Mouse (Mus musculus): ENCODE results near the gene Polr3b. TPM values are rescaled to one million over a fixed set of nuclear protein-coding genes. Genes with fewer than 3 reads are reported as not detected.
A peak's percentile ranks its signal among the peaks of the same experiment; 100 is the strongest.

Polr3b gene
- total RNA-seq, 4 experiments from 2014 or later: 14.2 to 16.4 (median 14.6) TPM

GRCm38 (mm10) chr10:84610783-84611182 lies 11.3 kb upstream of the Polr3b start:
- no peak for DNase-seq (ENCODE audit: low spot score in 2 of 2)

DNA sequence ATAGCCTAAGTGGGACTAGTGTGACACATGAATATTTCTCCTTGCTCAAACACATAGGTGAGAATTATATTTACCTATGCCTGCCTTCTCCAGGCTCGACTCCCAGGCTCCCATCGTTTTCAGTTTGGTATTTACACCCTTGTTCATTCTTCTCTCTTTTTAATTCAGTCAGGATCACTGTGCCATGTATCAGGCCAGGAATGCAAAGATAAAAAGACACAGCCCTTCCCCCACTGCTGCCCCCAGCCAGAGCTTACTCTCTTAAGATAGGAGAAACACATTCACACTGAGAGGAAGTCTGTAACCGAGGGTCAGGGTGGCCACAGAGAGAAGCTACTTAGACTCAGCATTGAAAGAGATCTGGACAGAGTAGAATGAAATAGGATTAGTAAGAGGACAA lies 10.4 kb upstream of the Polr3b start:
- DNase-seq (ENCODE audit: low spot score in 2 of 2): no peak

GRCm38 (mm10) chr10:84612281-84612680 lies 9.8 kb upstream of the Polr3b start:
- no peak for DNase-seq (ENCODE audit: low spot score in 2 of 2)

GRCm38 (mm10) chr10:84613366-84613765 lies 8.7 kb upstream of the Polr3b start:
- DNase-seq (ENCODE audit: low spot score in 2 of 2): no peak

DNA sequence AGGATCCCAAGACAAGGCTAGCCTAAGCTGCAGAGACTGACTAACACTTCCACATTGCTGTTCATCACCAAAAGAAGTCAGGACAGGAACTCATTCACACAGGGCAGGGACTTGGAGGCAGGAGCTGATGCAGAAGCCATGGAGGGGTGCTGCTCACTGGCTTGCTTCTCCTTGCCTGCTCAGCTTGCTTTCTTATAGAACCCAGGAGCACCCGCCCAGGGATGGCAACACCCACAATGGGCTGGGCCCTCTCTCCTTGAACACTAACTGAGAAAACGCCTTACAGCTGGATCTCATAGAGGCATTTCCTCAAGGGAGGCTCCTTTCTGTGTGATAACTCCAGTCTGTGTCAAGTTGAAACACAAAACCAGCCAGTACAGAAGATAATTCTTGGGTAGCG lies 7.0 kb upstream of the Polr3b start:
- no peak for DNase-seq (ENCODE audit: low spot score in 2 of 2)

DNA sequence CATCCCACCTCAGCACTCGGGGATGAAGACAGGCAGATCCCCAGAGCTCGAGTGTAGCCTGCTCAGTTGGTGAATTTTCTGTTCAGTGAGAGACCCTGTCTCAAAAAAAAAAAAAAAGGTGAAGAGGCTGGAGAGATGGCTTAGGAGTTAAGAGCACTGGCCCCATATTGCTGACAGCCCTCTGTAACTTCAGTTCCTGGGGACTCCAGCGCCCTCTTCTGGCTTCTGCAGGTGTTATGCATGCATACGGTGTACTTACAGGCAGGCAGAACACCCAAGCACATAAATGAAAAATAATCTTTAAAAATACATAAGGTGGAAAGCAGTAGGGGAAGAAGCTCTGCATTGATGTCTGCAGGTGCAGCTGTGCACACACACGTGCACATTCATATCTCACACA lies 9.1 kb downstream of the Polr3b start:
- no peak for DNase-seq (ENCODE audit: low spot score in 2 of 2)

GRCm38 (mm10) chr10:84632005-84632404 lies 9.9 kb downstream of the Polr3b start:
- DNase-seq (ENCODE audit: low spot score in 2 of 2): no peak

DNA sequence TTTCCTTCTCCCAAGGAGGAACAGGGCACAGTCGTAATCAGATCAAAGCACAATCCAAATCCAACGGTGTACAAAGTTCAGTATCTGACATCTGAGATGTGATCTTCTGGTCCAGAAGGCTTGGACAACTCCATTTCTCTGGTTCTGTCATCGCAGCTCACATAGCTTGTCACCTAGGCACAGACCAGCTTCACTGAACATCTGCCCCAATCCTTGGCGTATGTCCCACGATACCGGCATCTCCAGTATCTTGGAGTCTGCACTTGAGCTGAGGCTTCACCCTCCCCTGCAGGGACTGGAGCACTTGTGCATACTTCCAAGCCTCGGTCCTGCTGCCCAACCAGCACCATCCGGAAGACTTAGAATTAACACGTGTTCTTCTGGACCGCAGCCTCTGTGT lies 14.6 kb downstream of the Polr3b start:
- DNase-seq (ENCODE audit: low spot score in 2 of 2): no peak

DNA sequence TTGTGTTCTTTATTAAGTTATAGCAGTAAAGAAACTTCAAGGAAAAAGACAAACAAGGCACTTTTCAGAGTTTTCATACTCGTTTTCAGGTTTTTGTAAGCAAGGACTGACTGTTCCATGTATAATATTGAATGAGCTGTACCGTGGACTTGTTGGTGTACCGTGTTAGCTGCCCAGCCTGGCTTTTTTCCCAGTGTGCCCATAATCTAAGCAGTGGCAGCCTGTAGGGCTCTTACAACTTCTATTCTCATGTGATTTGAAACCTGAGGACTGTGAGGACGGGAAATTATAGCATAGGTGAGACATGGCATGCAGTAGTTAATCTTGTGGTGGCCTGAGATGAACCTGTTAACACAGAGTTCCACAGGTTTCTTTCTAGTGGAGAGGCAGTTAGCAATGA lies 16.3 kb downstream of the Polr3b start:
- no peak for DNase-seq (ENCODE audit: low spot score in 2 of 2)

DNA sequence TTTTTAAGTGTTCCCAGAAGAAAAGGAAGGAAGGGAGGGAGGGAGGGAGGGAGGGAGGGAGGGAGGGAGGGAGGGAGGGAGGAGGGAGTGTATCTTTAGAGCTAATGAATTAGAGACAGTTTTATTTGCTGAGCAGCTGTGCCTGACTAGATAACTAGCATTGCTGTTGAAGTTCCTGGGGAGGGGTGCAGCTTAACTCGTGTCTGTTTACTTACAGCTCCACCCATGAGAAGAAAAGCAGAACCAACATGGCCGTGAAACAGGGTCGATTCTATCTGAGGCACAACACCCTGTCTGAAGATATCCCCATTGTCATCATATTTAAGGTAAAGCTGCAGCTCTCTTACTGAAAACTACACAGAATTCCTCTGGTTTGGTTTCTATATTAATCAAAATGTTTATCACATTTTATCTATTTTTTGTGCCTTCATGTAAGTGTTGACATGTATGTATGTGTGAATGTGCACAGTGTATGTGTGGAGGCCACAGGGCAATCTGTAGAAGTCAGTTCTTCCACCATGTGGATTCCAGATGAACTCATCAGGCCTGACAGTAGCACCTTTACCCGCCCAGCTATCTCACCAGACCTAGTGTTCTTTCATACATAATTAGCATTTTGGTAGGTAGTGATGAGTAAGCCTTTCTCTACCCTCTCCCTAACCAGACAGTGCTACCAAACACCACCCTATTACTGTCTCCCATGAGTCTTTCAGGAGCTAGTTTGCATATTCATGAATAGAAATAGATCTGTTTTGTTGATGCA lies 17.6 kb downstream of the Polr3b start:
- no peak for DNase-seq (ENCODE audit: low spot score in 2 of 2)

- DNase-seq (ENCODE audit: low spot score in 2 of 2): no peak
Observed at GRCm38 (mm10) chr10:84640861-84641260, 18.8 kb downstream of the Polr3b start.

DNA sequence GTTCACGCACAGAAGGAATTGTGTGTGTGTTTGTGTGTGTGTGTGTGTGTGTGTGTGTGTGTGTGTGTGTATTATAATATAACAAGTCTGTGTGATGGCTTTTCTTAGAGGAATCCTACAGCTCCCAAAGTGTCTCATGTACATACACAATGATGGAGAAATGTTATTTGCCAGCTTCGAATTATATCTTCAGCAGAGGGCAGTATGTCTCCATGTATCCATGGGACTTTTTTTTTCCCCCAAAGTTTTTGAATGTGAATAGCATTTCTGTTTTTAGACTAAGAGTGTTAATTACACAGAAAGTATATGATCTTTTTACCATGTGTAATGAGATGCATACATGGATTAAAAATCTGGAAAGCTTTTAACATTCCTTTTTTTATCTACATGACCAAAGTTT lies 19.5 kb downstream of the Polr3b start:
- no peak for DNase-seq (ENCODE audit: low spot score in 2 of 2)

DNA sequence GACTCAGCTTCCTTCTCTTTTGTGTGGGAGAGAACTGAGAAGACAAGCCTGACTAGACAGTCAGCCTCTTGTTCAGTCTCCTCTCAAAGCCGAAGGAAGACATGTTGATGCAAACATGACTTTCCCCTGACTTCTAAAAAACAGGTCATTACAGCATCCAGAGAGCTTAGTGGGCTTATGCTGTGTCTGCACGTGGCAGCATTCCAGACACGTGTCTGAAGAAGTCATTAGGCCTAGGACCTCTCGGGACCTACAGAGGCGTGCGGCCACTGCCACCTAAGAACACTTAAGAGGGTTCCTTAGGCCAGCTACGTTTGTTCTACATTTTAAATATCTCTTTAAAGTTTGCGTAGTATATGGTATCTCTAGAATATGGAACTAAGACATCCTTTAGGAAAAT lies 23.8 kb downstream of the Polr3b start:
- no peak for DNase-seq (ENCODE audit: low spot score in 2 of 2)

DNA sequence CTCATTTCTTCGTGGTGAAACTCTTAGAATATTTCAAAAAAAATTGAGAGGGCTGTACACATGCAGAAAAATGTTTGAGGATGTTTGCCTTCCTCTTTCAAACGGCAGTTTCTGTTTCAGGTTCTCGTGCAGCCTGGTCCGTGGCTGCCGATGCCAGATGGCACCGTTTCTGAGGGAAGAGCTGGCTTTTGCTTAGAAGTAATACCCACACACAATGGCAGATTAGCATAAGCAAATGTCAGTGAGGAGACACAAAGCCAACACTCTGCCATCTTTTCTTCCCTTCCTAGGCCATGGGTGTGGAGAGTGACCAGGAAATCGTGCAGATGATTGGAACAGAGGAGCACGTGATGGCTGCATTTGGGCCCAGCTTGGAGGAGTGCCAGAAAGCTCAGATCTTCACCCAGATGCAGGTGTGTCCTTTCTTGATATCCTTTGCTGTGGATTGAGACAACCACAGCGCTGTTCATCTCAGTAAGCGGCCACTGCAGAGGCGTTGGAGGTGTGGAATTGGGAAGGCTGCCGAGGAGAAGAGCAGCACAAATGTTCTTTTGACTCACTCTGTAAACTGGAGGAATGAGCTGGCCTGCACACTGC lies 24.5 kb downstream of the Polr3b start:
- DNase-seq (ENCODE audit: low spot score in 2 of 2): peak; percentile 42 to 80

DNA sequence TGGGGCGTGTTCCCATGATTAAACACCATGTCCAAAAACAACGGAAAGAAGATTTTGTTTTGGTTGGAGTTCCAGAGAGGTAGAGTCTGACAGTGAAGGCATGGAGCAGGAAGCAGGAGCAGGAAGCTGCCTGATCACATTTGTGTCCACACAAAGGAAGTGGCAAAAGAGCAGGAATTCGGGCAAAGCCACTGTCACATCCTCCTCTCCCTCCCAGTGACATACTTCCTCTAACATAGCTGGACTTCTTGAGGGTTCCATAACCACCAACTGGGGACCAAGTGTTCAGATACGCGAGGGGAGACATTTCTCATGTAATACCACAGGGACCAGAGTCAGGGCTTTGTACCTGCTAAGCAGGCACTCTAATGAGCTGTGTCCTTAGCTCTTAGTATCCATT lies 25.2 kb downstream of the Polr3b start:
- DNase-seq (ENCODE audit: low spot score in 2 of 2): no peak

DNA sequence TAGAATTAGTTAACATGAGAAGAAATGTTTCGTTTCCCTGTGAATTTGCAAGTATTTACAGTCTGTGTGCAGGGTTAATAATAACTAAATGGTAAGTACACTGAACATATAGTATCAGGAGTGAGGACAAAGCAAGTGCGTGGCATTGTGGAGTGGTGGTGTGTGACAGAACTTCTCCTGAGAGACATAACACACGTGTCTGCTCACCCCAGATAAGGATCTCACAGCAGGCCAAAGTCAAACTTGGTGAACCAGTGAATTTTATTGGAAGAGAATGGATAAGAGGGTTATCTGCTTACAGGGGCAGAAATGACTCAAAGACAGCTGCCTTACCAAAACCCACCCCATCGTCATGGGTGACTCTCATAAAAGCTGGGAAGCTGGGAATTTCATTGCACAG lies 26.8 kb downstream of the Polr3b start:
- DNase-seq (ENCODE audit: low spot score in 2 of 2): no peak

DNA sequence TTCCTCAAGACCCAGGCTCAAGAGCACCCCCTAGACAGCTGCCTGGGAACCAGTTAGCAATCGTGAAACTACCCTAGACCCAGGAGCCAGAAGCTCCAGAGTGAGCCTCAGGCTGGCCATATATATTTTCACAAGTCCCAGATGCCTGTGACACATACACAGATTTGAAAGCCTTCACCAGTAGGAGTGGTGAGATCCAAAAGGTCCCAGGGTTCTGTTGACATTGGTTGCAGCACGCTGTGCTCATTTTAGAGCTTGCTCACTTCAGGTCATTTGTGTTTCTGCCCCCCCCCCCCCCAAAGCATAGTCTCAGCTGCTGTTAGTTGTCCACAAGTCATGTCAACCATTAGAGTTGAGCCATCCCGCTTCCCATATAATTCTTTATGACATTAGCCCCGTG lies 31.9 kb downstream of the Polr3b start:
- no peak for DNase-seq (ENCODE audit: low spot score in 2 of 2)

DNA sequence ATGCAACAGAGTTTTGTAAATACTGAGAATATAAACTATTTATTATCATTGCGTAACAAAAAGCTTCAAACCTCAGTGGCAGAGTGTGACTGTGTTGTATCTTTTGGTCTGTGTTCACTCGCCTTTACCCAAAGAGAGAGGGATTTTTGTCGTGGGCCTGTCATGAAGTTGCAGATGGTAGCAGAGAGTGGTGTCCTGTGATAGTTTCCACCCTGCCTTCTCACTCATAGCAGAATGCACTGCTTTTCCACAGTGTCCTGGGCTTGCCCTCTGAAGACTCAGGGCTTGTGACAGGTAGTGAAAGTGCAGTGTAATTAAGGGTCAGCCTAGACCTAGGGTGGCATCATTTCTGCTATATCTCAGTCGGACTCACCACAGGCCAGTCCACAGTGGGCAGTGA lies 32.6 kb downstream of the Polr3b start:
- DNase-seq (ENCODE audit: low spot score in 2 of 2): no peak

- no peak for DNase-seq (ENCODE audit: low spot score in 2 of 2)
Observed at GRCm38 (mm10) chr10:84656618-84657017, 34.5 kb downstream of the Polr3b start.

GRCm38 (mm10) chr10:84657437-84658087 lies 35.5 kb downstream of the Polr3b start:
- DNase-seq (ENCODE audit: low spot score in 2 of 2): no peak

DNA sequence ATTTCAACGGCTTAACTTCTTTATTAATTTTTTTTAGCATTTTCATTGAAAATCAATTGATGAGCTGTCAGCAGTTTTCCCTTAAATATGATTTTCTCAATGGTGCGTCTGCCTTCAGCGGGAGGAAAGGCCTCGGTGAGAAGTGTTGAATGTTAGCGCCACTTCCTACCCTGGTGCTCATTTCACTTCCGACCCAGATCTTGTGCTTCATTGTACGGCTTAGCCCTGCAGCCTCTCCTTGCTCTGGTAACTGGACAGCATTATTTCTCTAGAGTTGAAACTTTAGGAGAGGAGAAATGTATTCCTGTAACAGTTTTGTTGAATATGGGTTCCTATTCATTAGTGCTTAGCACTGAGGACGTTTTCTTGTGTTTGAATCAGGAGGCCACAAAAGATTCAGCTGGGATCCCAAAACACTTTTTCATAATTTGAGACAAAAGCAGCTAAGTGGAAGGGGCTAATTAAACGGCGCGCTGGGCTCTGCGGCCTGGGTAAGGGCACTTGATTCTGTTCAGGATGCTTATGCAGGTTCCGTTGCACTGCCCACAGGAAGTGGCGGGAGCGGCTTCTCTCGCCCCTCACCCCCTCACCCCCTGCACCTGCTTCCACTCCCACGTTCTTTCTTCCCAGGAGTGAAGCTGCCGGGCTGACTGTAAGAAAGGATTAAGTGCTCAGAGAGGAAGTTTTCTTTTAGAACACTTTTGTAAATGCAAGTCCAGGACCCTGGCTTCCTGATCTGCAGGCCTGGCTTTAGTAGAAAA lies 36.2 kb downstream of the Polr3b start:
- no peak for DNase-seq (ENCODE audit: low spot score in 2 of 2)

- no peak for DNase-seq (ENCODE audit: low spot score in 2 of 2)
Observed at GRCm38 (mm10) chr10:84659281-84659680, 37.2 kb downstream of the Polr3b start.

Data from left cerebral cortex, adult 8-10 months (tissue).